Mouse (Mus musculus) stomach, embryonic 14.5 days (tissue): Measurements from ENCODE around the gene Car11. TPM values are rescaled to one million over a fixed set of nuclear protein-coding genes. Genes with fewer than 3 reads are reported as not detected.
"Not testable (repeated sequence)": the region's sequence is repeated elsewhere in the genome, so short reads cannot be mapped to it uniquely, and the experiment has no call there.

ENCODE experiments used
- ATAC-seq: fragments of 200-750 bp; cut with Nextera tagmentation; 2 replicates; pipeline ENCODE4 v1.8.0; 2017; ENCODE audit warnings: low read depth, moderate TSS enrichment; ENCODE audit not compliant: insufficient number of reproducible peaks, insufficient read depth, low FRiP score
- H3K27ac ChIP-seq: fragments of 300-500 bp; sonication (generic); 2 replicates; pipeline ENCODE4 v1.5.1; 2014; ENCODE audit warnings: mild to moderate bottlenecking, low read length, moderate library complexity, mixed read lengths
- H3K27me3 ChIP-seq: fragments of 300-500 bp; sonication (generic); 2 replicates; pipeline ENCODE4 v1.6.1; 2014; ENCODE audit warnings: low read length, control low read depth, mixed read lengths; ENCODE audit not compliant: control insufficient read depth, insufficient read depth
- H3K36me3 ChIP-seq: fragments of 300-500 bp; sonication (generic); 2 replicates; pipeline ENCODE4 v1.6.1; 2014; ENCODE audit warnings: mild to moderate bottlenecking, control low read depth, low read length, moderate library complexity, mixed read lengths; ENCODE audit not compliant: control insufficient read depth, insufficient read depth
- H3K4me1 ChIP-seq: fragments of 300-500 bp; sonication (generic); 2 replicates; pipeline ENCODE4 v1.6.1; 2014; ENCODE audit warnings: low read length, control low read depth, mixed read lengths; ENCODE audit not compliant: control insufficient read depth, insufficient read depth
- H3K4me2 ChIP-seq: fragments of 300-500 bp; sonication (generic); replicated peaks from 2 replicates; pipeline ENCODE4 v1.6.1; 2014; ENCODE audit warnings: low read depth, low read length, control low read depth
- H3K4me3 ChIP-seq: fragments of 300-500 bp; sonication (generic); 2 replicates; pipeline ENCODE4 v1.5.1; 2014; ENCODE audit warnings: low read depth, low read length, control low read depth
- H3K9ac ChIP-seq: fragments of 300-500 bp; sonication (generic); replicated peaks from 2 replicates; pipeline ENCODE4 v1.6.1; 2014; ENCODE audit warnings: low read depth, mild to moderate bottlenecking, control low read depth, low read length, moderate library complexity, mixed read lengths
- H3K9me3 ChIP-seq: fragments of 300-500 bp; sonication (generic); 2 replicates; pipeline ENCODE4 v1.6.1; 2016; ENCODE audit warnings: low read depth, low read length, control low read depth; ENCODE audit not compliant: control insufficient read depth
- WGBS: fragments of 180-500 bp; shearing (Covaris S2); extraction: QIAGEN DNeasy Blood & Tissue Kit; methylation state at CpG from one replicate; pipeline ENCODE4 v1.1.7; 2014; 5-methylcytosine and 5-hydroxymethylcytosine counted together
- polyA plus RNA-seq: library from polyadenylated mRNA; unstranded; fragments of >200 nt; fragmentation: Nextera tagmentation; extraction: Ambion mirVana; gene quantifications from 2 replicates; pipeline ENCODE4 v1.2.1, GENCODE M21; 2014

The Car11 gene
- 10.4 and 11.4 TPM in 2 replicates for polyA plus RNA-seq

- Histone ChIP-seq H3K36me3 (no peaks in the 10 kb centered on the region), H3K4me1 (peaks cover 27% of the 10 kb centered on the region), H3K9me3 (no peaks in the 10 kb centered on the region), H3K4me2 (peak within 1 kb of the TSS; percentile 73), H3K9ac (peak within 1 kb of the TSS; percentile 55; the same call in 1 of the 2 replicates), H3K27ac (no peak within 1 kb of the TSS), H3K27me3 (0 out of 2 replicates have a peak, but pooled peaks cover 4% of the 10 kb centered on the region), H3K4me3 (peak within 1 kb of the TSS; percentile 39)
- no peak for ATAC-seq
- whole genome bisulfite sequencing = 2% methylated on average over 36 of the region's 36 CpGs
Observed at GRCm38 (mm10) chr7:45699523-45700141, at the start of gene Car11. Gene Car11 (plus strand): TSS chr7:45699843.

- not testable (repeated sequence) for H3K27me3 ChIP-seq
Observed at GRCm38 (mm10) chr7:45650484-45650883, 49.2 kb upstream of the Car11 start.

GRCm38 (mm10) chr7:45654424-45655047, 45.1 kb upstream of the Car11 start:
- no peaks in the 10 kb centered on the region for H3K4me1 ChIP-seq

More at GRCm38 (mm10) chr7:45650484-45650883, 49.2 kb upstream of the Car11 start:
- not testable (repeated sequence) for H3K4me3 ChIP-seq, H3K36me3 ChIP-seq, ATAC-seq, H3K27ac ChIP-seq, H3K4me1 ChIP-seq, H3K9ac ChIP-seq, H3K9me3 ChIP-seq, H3K4me2 ChIP-seq
- 94% methylated on average over 19 of the region's 20 CpGs for WGBS

GRCm38 (mm10) chr7:45660746-45661478, 38.7 kb upstream of the Car11 start:
- H3K27ac ChIP-seq = no peak overlapping the region
- peaks cover 5% of the 10 kb centered on the region; the same call in 1 of the 2 replicates for H3K9me3 ChIP-seq
- no peak overlapping the region for H3K4me3 ChIP-seq
- H3K9ac ChIP-seq = no peak overlapping the region
- WGBS = 77% methylated on average over 11 of the region's 11 CpGs
- H3K36me3 ChIP-seq = no peaks in the 10 kb centered on the region
- peaks cover 10% of the 10 kb centered on the region; the same call in 1 of the 2 replicates for H3K4me1 ChIP-seq
- H3K4me2 ChIP-seq = no peak overlapping the region
- no peaks in the 10 kb centered on the region for H3K27me3 ChIP-seq
- ATAC-seq = no peak

More at GRCm38 (mm10) chr7:45654424-45655047, 45.1 kb upstream of the Car11 start:
- Histone ChIP-seq H3K9me3 (peaks cover 5% of the 10 kb centered on the region; the same call in 1 of the 2 replicates), H3K4me3 (no peak overlapping the region), H3K4me2 (peak overlapping the region; percentile 22), H3K9ac (no peak overlapping the region), H3K27me3 (no peaks in the 10 kb centered on the region), H3K36me3 (no peaks in the 10 kb centered on the region), H3K27ac (no peak overlapping the region)
- ATAC-seq = peak; percentile 47; the same call in 1 of the 2 replicates
- WGBS = 32% methylated on average over 17 of the region's 17 CpGs

- not testable (repeated sequence) for ATAC-seq, H3K36me3 ChIP-seq, H3K27me3 ChIP-seq, H3K27ac ChIP-seq, H3K9me3 ChIP-seq, H3K4me1 ChIP-seq, H3K9ac ChIP-seq, H3K4me2 ChIP-seq, H3K4me3 ChIP-seq
- WGBS = 92% methylated on average over 5 of the region's 6 CpGs
Observed at GRCm38 (mm10) chr7:45661702-45662101, 37.9 kb upstream of the Car11 start.

GRCm38 (mm10) chr7:45665303-45666138, 34.1 kb upstream of the Car11 start:
- H3K27ac ChIP-seq = no peak overlapping the region
- H3K4me3 ChIP-seq = no peak overlapping the region
- peak; percentile 37; the same call in 1 of the 2 replicates for ATAC-seq
- no peaks in the 10 kb centered on the region for H3K36me3 ChIP-seq
- H3K9me3 ChIP-seq = no peaks in the 10 kb centered on the region
- peak overlapping the region; percentile 14; the same call in 1 of the 2 replicates for H3K4me2 ChIP-seq
- H3K9ac ChIP-seq = no peak overlapping the region
- WGBS = 50% methylated on average over 13 of the region's 13 CpGs
- H3K27me3 ChIP-seq = no peaks in the 10 kb centered on the region
- peaks cover 18% of the 10 kb centered on the region; the same call in 1 of the 2 replicates for H3K4me1 ChIP-seq

- ATAC-seq = 0 out of 2 replicates have a peak, but pooled peaks have one; percentile 21
- no peaks in the 10 kb centered on the region for H3K36me3 ChIP-seq
Observed at GRCm38 (mm10) chr7:45666161-45666560, 33.5 kb upstream of the Car11 start, which contains the start of gene Fut2. Gene Fut2 (minus strand): TSS chr7:45666394.

More at GRCm38 (mm10) chr7:45666161-45666560, 33.5 kb upstream of the Car11 start, which contains the start of gene Fut2:
- Histone ChIP-seq H3K4me3 (no peak within 1 kb of the TSS), H3K27ac (no peak within 1 kb of the TSS), H3K27me3 (no peaks in the 10 kb centered on the region), H3K9me3 (no peaks in the 10 kb centered on the region), H3K4me2 (peak within 1 kb of the TSS; percentile 14; the same call in 1 of the 2 replicates), H3K4me1 (peaks cover 18% of the 10 kb centered on the region; the same call in 1 of the 2 replicates), H3K9ac (no peak within 1 kb of the TSS)
- 73% methylated on average over 7 of the region's 7 CpGs for WGBS
